Mouse (Mus musculus): ENCODE measurements around the gene Prrt1. TPM values are rescaled to one million over a fixed set of nuclear protein-coding genes. Genes with fewer than 3 reads are reported as not detected.

Prrt1 gene
- polyA plus RNA-seq, 1 experiment from 2014 or later, result 0.57 TPM

- Histone ChIP-seq H3K27ac (ENCODE audit: low read depth, low read length) (no peak overlapping the region), H3K4me1 (ENCODE audit: control insufficient read depth, insufficient read depth, low read length) (no peaks in the 10 kb centered on the region), H3K36me3 (ENCODE audit: control insufficient read depth, insufficient read depth, low read length) (no peaks in the 10 kb centered on the region), H3K4me2 (ENCODE audit: low read depth) (no peak overlapping the region), H3K9me3 (ENCODE audit: control insufficient read depth, low read length) (no peaks in the 10 kb centered on the region), H3K9ac (ENCODE audit: low read length) (no peak overlapping the region), H3K4me3 (ENCODE audit: low read depth, low read length) (no peak overlapping the region), H3K27me3 (ENCODE audit: control insufficient read depth, insufficient read depth, low read length) (no peaks in the 10 kb centered on the region)
- ATAC-seq (ENCODE audit: insufficient read depth, low FRiP score, low TSS enrichment) (no peak), DNase-seq (ENCODE audit: low spot score) (no peak)
- 85% methylated on average over 7 of the region's 7 CpGs for WGBS
These were observed 10.3 kb downstream of the Prrt1 start for GRCm38 (mm10) chr17:34639461-34640255.

- DNase-seq (ENCODE audit: low spot score) (peak; percentile 59), ATAC-seq (ENCODE audit: insufficient read depth, low FRiP score, low TSS enrichment) (peak; percentile 56; the same call in 1 of the 2 replicates)
- Histone ChIP-seq H3K9me3 (ENCODE audit: control insufficient read depth, low read length) (no peaks in the 10 kb centered on the region), H3K36me3 (ENCODE audit: control insufficient read depth, insufficient read depth, low read length) (no peaks in the 10 kb centered on the region), H3K4me2 (ENCODE audit: low read depth) (no peak overlapping the region), H3K4me1 (ENCODE audit: control insufficient read depth, insufficient read depth, low read length) (peaks cover 6% of the 10 kb centered on the region), H3K9ac (ENCODE audit: low read length) (peak overlapping the region; percentile 33; the same call in 1 of the 2 replicates), H3K27me3 (ENCODE audit: control insufficient read depth, insufficient read depth, low read length) (no peaks in the 10 kb centered on the region), H3K4me3 (ENCODE audit: low read depth, low read length) (no peak overlapping the region), H3K27ac (ENCODE audit: low read depth, low read length) (peak overlapping the region; percentile 58)
- WGBS, result 18% methylated on average over 11 of the region's 11 CpGs
These were observed 11.7 kb downstream of the Prrt1 start for GRCm38 (mm10) chr17:34640778-34641601.

GRCm38 (mm10) chr17:34641945-34642344, 12.6 kb downstream of the Prrt1 start:
- Histone ChIP-seq H3K4me1 (ENCODE audit: control insufficient read depth, insufficient read depth, low read length) (peaks cover 6% of the 10 kb centered on the region), H3K4me2 (ENCODE audit: low read depth) (no peak overlapping the region), H3K9me3 (ENCODE audit: control insufficient read depth, low read length) (no peaks in the 10 kb centered on the region), H3K27ac (ENCODE audit: low read depth, low read length) (peak overlapping the region; percentile 58; the same call in 1 of the 2 replicates), H3K36me3 (ENCODE audit: control insufficient read depth, insufficient read depth, low read length) (no peaks in the 10 kb centered on the region), H3K27me3 (ENCODE audit: control insufficient read depth, insufficient read depth, low read length) (no peaks in the 10 kb centered on the region), H3K9ac (ENCODE audit: low read length) (no peak overlapping the region), H3K4me3 (ENCODE audit: low read depth, low read length) (no peak overlapping the region)
- WGBS, result 90% methylated on average over 3 of the region's 3 CpGs
- DNase-seq (ENCODE audit: low spot score), result no peak
- no peak for ATAC-seq (ENCODE audit: insufficient read depth, low FRiP score, low TSS enrichment)

- H3K4me2 ChIP-seq (ENCODE audit: low read depth), result no peak overlapping the region
- H3K27me3 ChIP-seq (ENCODE audit: control insufficient read depth, insufficient read depth, low read length), result no peaks in the 10 kb centered on the region
- no peak overlapping the region for H3K27ac ChIP-seq (ENCODE audit: low read depth, low read length)
- WGBS, result 89% methylated on average over 4 of the region's 4 CpGs
- H3K4me1 ChIP-seq (ENCODE audit: control insufficient read depth, insufficient read depth, low read length), result peaks cover 16% of the 10 kb centered on the region
- DNase-seq (ENCODE audit: low spot score) (no peak), ATAC-seq (ENCODE audit: insufficient read depth, low FRiP score, low TSS enrichment) (no peak)
- no peaks in the 10 kb centered on the region for H3K36me3 ChIP-seq (ENCODE audit: control insufficient read depth, insufficient read depth, low read length)
- H3K9me3 ChIP-seq (ENCODE audit: control insufficient read depth, low read length), result no peaks in the 10 kb centered on the region
- H3K4me3 ChIP-seq (ENCODE audit: low read depth, low read length), result no peak overlapping the region
- H3K9ac ChIP-seq (ENCODE audit: low read length), result no peak overlapping the region
These were observed 14.0 kb downstream of the Prrt1 start for GRCm38 (mm10) chr17:34643379-34643778.

- H3K4me1 ChIP-seq (ENCODE audit: control insufficient read depth, insufficient read depth, low read length), result peaks cover 17% of the 10 kb centered on the region
- H3K9me3 ChIP-seq (ENCODE audit: control insufficient read depth, low read length), result no peaks in the 10 kb centered on the region
- H3K27ac ChIP-seq (ENCODE audit: low read depth, low read length), result no peak overlapping the region
These were observed 14.6 kb downstream of the Prrt1 start for GRCm38 (mm10) chr17:34643944-34644343.

GRCm38 (mm10) chr17:34644608-34645007, 15.3 kb downstream of the Prrt1 start, which contains the start of gene Fkbpl:
Gene Fkbpl (plus strand): TSS chr17:34644764.
- Histone ChIP-seq H3K27ac (ENCODE audit: low read depth, low read length) (no peak within 1 kb of the TSS), H3K4me3 (ENCODE audit: low read depth, low read length) (peak within 1 kb of the TSS; percentile 50), H3K4me2 (ENCODE audit: low read depth) (peak within 1 kb of the TSS; percentile 61), H3K27me3 (ENCODE audit: control insufficient read depth, insufficient read depth, low read length) (no peaks in the 10 kb centered on the region), H3K36me3 (ENCODE audit: control insufficient read depth, insufficient read depth, low read length) (no peaks in the 10 kb centered on the region), H3K9me3 (ENCODE audit: control insufficient read depth, low read length) (no peaks in the 10 kb centered on the region), H3K4me1 (ENCODE audit: control insufficient read depth, insufficient read depth, low read length) (peaks cover 17% of the 10 kb centered on the region), H3K9ac (ENCODE audit: low read length) (peak within 1 kb of the TSS; percentile 55)
- ATAC-seq (ENCODE audit: insufficient read depth, low FRiP score, low TSS enrichment) (peak; percentile 70), DNase-seq (ENCODE audit: low spot score) (peak; percentile 95)
- WGBS, result under 1% methylated on average over 16 of the region's 16 CpGs

More at GRCm38 (mm10) chr17:34643944-34644343, 14.6 kb downstream of the Prrt1 start:
- WGBS, result 84% methylated on average over 10 of the region's 10 CpGs
- Histone ChIP-seq H3K9ac (ENCODE audit: low read length) (no peak overlapping the region), H3K4me3 (ENCODE audit: low read depth, low read length) (no peak overlapping the region), H3K4me2 (ENCODE audit: low read depth) (no peak overlapping the region), H3K27me3 (ENCODE audit: control insufficient read depth, insufficient read depth, low read length) (no peaks in the 10 kb centered on the region), H3K36me3 (ENCODE audit: control insufficient read depth, insufficient read depth, low read length) (no peaks in the 10 kb centered on the region)
- DNase-seq (ENCODE audit: low spot score) (no peak), ATAC-seq (ENCODE audit: insufficient read depth, low FRiP score, low TSS enrichment) (no peak)

- Histone ChIP-seq H3K4me1 (ENCODE audit: control insufficient read depth, insufficient read depth, low read length) (peaks cover 17% of the 10 kb centered on the region), H3K27me3 (ENCODE audit: control insufficient read depth, insufficient read depth, low read length) (no peaks in the 10 kb centered on the region), H3K36me3 (ENCODE audit: control insufficient read depth, insufficient read depth, low read length) (peaks cover 2% of the 10 kb centered on the region; the same call in 1 of the 2 replicates), H3K27ac (ENCODE audit: low read depth, low read length) (no peak overlapping the region), H3K4me3 (ENCODE audit: low read depth, low read length) (peak overlapping the region; percentile 50), H3K4me2 (ENCODE audit: low read depth) (peak overlapping the region; percentile 61), H3K9ac (ENCODE audit: low read length) (peak overlapping the region; percentile 55), H3K9me3 (ENCODE audit: control insufficient read depth, low read length) (no peaks in the 10 kb centered on the region)
- ATAC-seq (ENCODE audit: insufficient read depth, low FRiP score, low TSS enrichment), result no peak
- no peak for DNase-seq (ENCODE audit: low spot score)
- WGBS, result 46% methylated on average over 10 of the region's 10 CpGs
These were observed 16.0 kb downstream of the Prrt1 start for GRCm38 (mm10) chr17:34645256-34645829.

GRCm38 (mm10) chr17:34645831-34646511, 16.6 kb downstream of the Prrt1 start:
- Histone ChIP-seq H3K9me3 (ENCODE audit: control insufficient read depth, low read length) (no peaks in the 10 kb centered on the region), H3K36me3 (ENCODE audit: control insufficient read depth, insufficient read depth, low read length) (peaks cover 3% of the 10 kb centered on the region), H3K4me3 (ENCODE audit: low read depth, low read length) (no peak overlapping the region), H3K9ac (ENCODE audit: low read length) (no peak overlapping the region), H3K4me1 (ENCODE audit: control insufficient read depth, insufficient read depth, low read length) (peaks cover 17% of the 10 kb centered on the region), H3K27me3 (ENCODE audit: control insufficient read depth, insufficient read depth, low read length) (no peaks in the 10 kb centered on the region), H3K4me2 (ENCODE audit: low read depth) (no peak overlapping the region), H3K27ac (ENCODE audit: low read depth, low read length) (no peak overlapping the region)
- 92% methylated on average over 30 of the region's 30 CpGs for WGBS
- DNase-seq (ENCODE audit: low spot score) (no peak), ATAC-seq (ENCODE audit: insufficient read depth, low FRiP score, low TSS enrichment) (no peak)

All from neural tube, embryonic 11.5 days (tissue).